Mouse (Mus musculus) erythroblast, embryonic 14.5 days (primary cell): ENCODE data around the gene Adipor1.
A peak's percentile ranks its signal among the peaks of the same experiment; 100 is the strongest.

Experiments
- GATA1 ChIP-seq: IDR thresholded peaks from 2 replicates; pipeline ENCODE4 v1.6.1; 2012; ENCODE audit warnings: low read length, inconsistent platforms, mixed read lengths
- TAL1 ChIP-seq: IDR thresholded peaks from 3 replicates; pipeline ENCODE4 v1.6.1; 2012; ENCODE audit warnings: low read length, inconsistent platforms, mixed read lengths

DNA sequence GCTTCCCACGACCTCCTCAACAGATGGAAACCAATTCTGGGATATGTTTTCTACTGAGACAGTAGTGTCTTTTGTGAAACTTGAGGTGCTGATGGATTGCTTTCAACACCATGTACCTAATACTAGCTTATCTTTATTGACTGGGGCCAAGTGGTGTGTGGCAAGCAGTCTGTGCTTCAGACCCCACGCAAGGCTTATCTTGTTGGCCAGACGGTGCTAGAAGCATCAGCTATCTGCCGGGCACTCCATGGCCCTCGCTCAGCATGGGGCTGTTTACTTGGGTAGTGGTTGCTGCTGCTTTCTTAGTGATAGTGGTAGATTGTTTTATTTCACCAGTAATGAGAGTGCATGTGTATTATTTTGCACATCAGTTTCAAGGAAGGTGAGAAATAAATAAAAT is 11.1 kb downstream of the Adipor1 start:
- TF ChIP-seq GATA1, result peak; percentile 98
- TF ChIP-seq TAL1, result peak; percentile 98
